Mouse (Mus musculus): ENCODE measurements at regions not wholly inside any gene's neighbourhood (a gene's known extent, or its start where the extent isn't known, plus 50 kb on each side); places are given as distances from the start of the nearest gene placed in this dataset.

- TF ChIP-seq POLR2A (IDR thresholded peaks at IDR 0.05; ENCODE audit: low read depth, low read length): no peak
- no peak for TF ChIP-seq CTCF (IDR thresholded peaks at IDR 0.05; ENCODE audit: extremely low read depth, insufficient read length, insufficient replicate concordance, low read depth, low read length)
Measured at GRCm38 (mm10) chr1:79944231-79944630, 83.3 kb upstream of the Serpine2 start.

All from small intestine, adult 2 months (tissue).